Mouse (Mus musculus) heart, embryonic 13.5 days (tissue): Measurements from ENCODE around the gene Olfr1148. TPM values are rescaled to one million over a fixed set of nuclear protein-coding genes. Genes with fewer than 3 reads are reported as not detected.

Experiments
- ATAC-seq: fragments of 200-750 bp; cut with Nextera tagmentation; 2 replicates; pipeline ENCODE4 v1.8.0; 2017; ENCODE audit warnings: moderate TSS enrichment; ENCODE audit not compliant: insufficient number of reproducible peaks, low FRiP score, low TSS enrichment; ENCODE audit errors: extremely low read depth
- H3K27ac ChIP-seq: fragments of 300-500 bp; sonication (generic); replicated peaks from 2 replicates; pipeline ENCODE4 v1.5.1; 2015; ENCODE audit warnings: moderate library complexity, mild to moderate bottlenecking, inconsistent platforms
- H3K27me3 ChIP-seq: fragments of 300-500 bp; sonication (generic); replicated peaks from 2 replicates; pipeline ENCODE4 v1.6.1; 2015; ENCODE audit warnings: mild to moderate bottlenecking, inconsistent platforms
- H3K36me3 ChIP-seq: fragments of 300-500 bp; sonication (generic); 2 replicates; pipeline ENCODE4 v1.6.1; 2015; ENCODE audit warnings: mild to moderate bottlenecking, inconsistent platforms
- H3K4me1 ChIP-seq: fragments of 300-500 bp; sonication (generic); 2 replicates; pipeline ENCODE4 v1.6.1; 2015; ENCODE audit warnings: inconsistent platforms
- H3K4me2 ChIP-seq: fragments of 300-500 bp; sonication (generic); 2 replicates; pipeline ENCODE4 v1.6.1; 2015; ENCODE audit warnings: inconsistent platforms, mild to moderate bottlenecking, moderate library complexity
- H3K4me3 ChIP-seq: fragments of 300-500 bp; sonication (generic); 2 replicates; pipeline ENCODE4 v1.5.1; 2015; ENCODE audit warnings: moderate library complexity, mild to moderate bottlenecking, inconsistent platforms
- H3K9ac ChIP-seq: fragments of 300-500 bp; sonication (generic); 2 replicates; pipeline ENCODE4 v1.6.1; 2015; ENCODE audit warnings: inconsistent platforms, mild to moderate bottlenecking, moderate library complexity
- H3K9me3 ChIP-seq: fragments of 300-500 bp; sonication (generic); 2 replicates; pipeline ENCODE4 v1.6.1; 2016; ENCODE audit warnings: inconsistent platforms
- WGBS: fragments of 180-500 bp; shearing (Covaris S2); methylation state at CpG from one replicate; pipeline ENCODE4 v1.1.7; 2015; ENCODE audit warnings: mixed read lengths; 5-methylcytosine and 5-hydroxymethylcytosine counted together
- polyA plus RNA-seq: library from polyadenylated mRNA; unstranded; fragments of >200 nt; fragmentation: Nextera tagmentation; extraction: Ambion mirVana; gene quantifications from 2 replicates; pipeline ENCODE4 v1.2.1, GENCODE M21; 2015

Gene Olfr1148
- polyA plus RNA-seq, result not detected in 2 replicates

GRCm38 (mm10) chr2:87830233-87830632 is at the start of gene Olfr1148:
Gene Olfr1148, plus strand, starts transcription at chr2:87830533.
- Histone ChIP-seq H3K4me3 (no peak within 1 kb of the TSS), H3K9ac (no peak within 1 kb of the TSS), H3K27me3 (no peaks in the 10 kb centered on the region), H3K27ac (no peak within 1 kb of the TSS), H3K36me3 (no peaks in the 10 kb centered on the region), H3K9me3 (no peaks in the 10 kb centered on the region), H3K4me1 (no peaks in the 10 kb centered on the region), H3K4me2 (no peak within 1 kb of the TSS)
- ATAC-seq, result no peak
- WGBS, result 74% methylated on average over 1 of the region's 1 CpGs

GRCm38 (mm10) chr2:87800292-87800691 is 30.0 kb upstream of the Olfr1148 start, which contains the start of gene Olfr1143:
Gene Olfr1143, plus strand, starts transcription at chr2:87800592.
- H3K4me2 ChIP-seq, result no peak within 1 kb of the TSS
- H3K4me1 ChIP-seq, result no peaks in the 10 kb centered on the region
- H3K4me3 ChIP-seq, result no peak within 1 kb of the TSS
- no peak for ATAC-seq
- H3K9ac ChIP-seq, result no peak within 1 kb of the TSS
- no peaks in the 10 kb centered on the region for H3K27me3 ChIP-seq
- H3K36me3 ChIP-seq, result no peaks in the 10 kb centered on the region
- H3K9me3 ChIP-seq, result no peaks in the 10 kb centered on the region
- H3K27ac ChIP-seq, result no peak within 1 kb of the TSS

- Histone ChIP-seq H3K9ac (no peak within 1 kb of the TSS), H3K4me3 (no peak within 1 kb of the TSS), H3K4me2 (no peak within 1 kb of the TSS), H3K27me3 (no peaks in the 10 kb centered on the region), H3K27ac (no peak within 1 kb of the TSS), H3K36me3 (no peaks in the 10 kb centered on the region), H3K9me3 (no peaks in the 10 kb centered on the region), H3K4me1 (no peaks in the 10 kb centered on the region)
- 62% methylated on average over 1 of the region's 1 CpGs for WGBS
- no peak for ATAC-seq
Measured at GRCm38 (mm10) chr2:87809522-87809921, 20.8 kb upstream of the Olfr1148 start, which contains the start of gene Olfr1145. Gene Olfr1145, plus strand, starts transcription at chr2:87809822.

GRCm38 (mm10) chr2:87843693-87844092 is 13.4 kb downstream of the Olfr1148 start, which contains the start of gene Olfr1150-ps1:
Gene Olfr1150-ps1, plus strand, starts transcription at chr2:87843993.
- Histone ChIP-seq H3K9me3 (no peaks in the 10 kb centered on the region), H3K9ac (no peak within 1 kb of the TSS), H3K27ac (no peak within 1 kb of the TSS), H3K4me2 (no peak within 1 kb of the TSS), H3K4me3 (no peak within 1 kb of the TSS), H3K36me3 (no peaks in the 10 kb centered on the region), H3K27me3 (no peaks in the 10 kb centered on the region), H3K4me1 (no peaks in the 10 kb centered on the region)
- 62% methylated on average over 1 of the region's 1 CpGs for WGBS
- no peak for ATAC-seq

- whole genome bisulfite sequencing, result 77% methylated on average over 1 of the region's 1 CpGs
- Histone ChIP-seq H3K4me2 (no peak within 1 kb of the TSS), H3K27me3 (no peaks in the 10 kb centered on the region), H3K36me3 (no peaks in the 10 kb centered on the region), H3K9ac (no peak within 1 kb of the TSS), H3K27ac (no peak within 1 kb of the TSS), H3K9me3 (peaks cover 3% of the 10 kb centered on the region; the same call in 1 of the 2 replicates), H3K4me3 (no peak within 1 kb of the TSS), H3K4me1 (no peaks in the 10 kb centered on the region)
- ATAC-seq, result no peak
Measured at GRCm38 (mm10) chr2:87855562-87855961, 25.2 kb downstream of the Olfr1148 start, which contains the start of gene Olfr1151. Gene Olfr1151, plus strand, starts transcription at chr2:87855862.

GRCm38 (mm10) chr2:87866192-87866591 is 35.9 kb downstream of the Olfr1148 start, which contains the start of gene Olfr1152:
Gene Olfr1152, plus strand, starts transcription at chr2:87866492.
- H3K9me3 ChIP-seq, result 0 out of 2 replicates have a peak, but pooled peaks cover 3% of the 10 kb centered on the region
- H3K27me3 ChIP-seq, result no peaks in the 10 kb centered on the region
- ATAC-seq, result no peak
- no peak within 1 kb of the TSS for H3K4me3 ChIP-seq
- H3K9ac ChIP-seq, result no peak within 1 kb of the TSS
- no peaks in the 10 kb centered on the region for H3K4me1 ChIP-seq
- H3K4me2 ChIP-seq, result no peak within 1 kb of the TSS
- H3K36me3 ChIP-seq, result no peaks in the 10 kb centered on the region
- H3K27ac ChIP-seq, result no peak within 1 kb of the TSS

Other genes starting within 250 kb of the Olfr1148 start
- not detected in 2 replicates for gene Olfr1130, start 224.3 kb upstream of the Olfr1148 start, polyA plus RNA-seq
- gene Olfr1131, start 203.4 kb upstream of the Olfr1148 start, polyA plus RNA-seq, result not detected in 2 replicates
- gene Olfr1132, start 193.0 kb upstream of the Olfr1148 start, polyA plus RNA-seq, result not detected in 2 replicates
- not detected in 2 replicates for gene Olfr1133, start 183.2 kb upstream of the Olfr1148 start, polyA plus RNA-seq
- not detected in 2 replicates for gene Olfr1134, start 172.1 kb upstream of the Olfr1148 start, polyA plus RNA-seq
- not detected in 2 replicates for gene Olfr1135, start 156.9 kb upstream of the Olfr1148 start, polyA plus RNA-seq
- not detected in 2 replicates for gene Olfr1136, start 136.6 kb upstream of the Olfr1148 start, polyA plus RNA-seq
- gene Olfr1137, start 117.4 kb upstream of the Olfr1148 start, polyA plus RNA-seq, result not detected in 2 replicates
- not detected in 2 replicates for gene Olfr1138, start 90.6 kb upstream of the Olfr1148 start, polyA plus RNA-seq
- not detected in 2 replicates for gene Olfr1140, start 86.8 kb upstream of the Olfr1148 start, polyA plus RNA-seq
- not detected in 2 replicates for gene Olfr1141, start 76.5 kb upstream of the Olfr1148 start, polyA plus RNA-seq
- gene Olfr152, start 51.0 kb upstream of the Olfr1148 start, polyA plus RNA-seq, result not detected in 2 replicates
- not detected in 2 replicates for gene Olfr1143, start 29.9 kb upstream of the Olfr1148 start, polyA plus RNA-seq
- not detected in 2 replicates for gene Olfr1145, start 20.7 kb upstream of the Olfr1148 start, polyA plus RNA-seq
- not detected in 2 replicates for gene Olfr1150-ps1, start 13.5 kb downstream of the Olfr1148 start, polyA plus RNA-seq
- not detected in 2 replicates for gene Olfr1151, start 25.3 kb downstream of the Olfr1148 start, polyA plus RNA-seq
- not detected in 2 replicates for gene Olfr1152, start 36.0 kb downstream of the Olfr1148 start, polyA plus RNA-seq
- not detected in 2 replicates for gene Olfr1153, start 64.4 kb downstream of the Olfr1148 start, polyA plus RNA-seq
- not detected in 2 replicates for gene Olfr1154, start 74.6 kb downstream of the Olfr1148 start, polyA plus RNA-seq
- not detected in 2 replicates for gene Olfr1155, start 114.6 kb downstream of the Olfr1148 start, polyA plus RNA-seq
- not detected in 2 replicates for gene Olfr1156, start 122.6 kb downstream of the Olfr1148 start, polyA plus RNA-seq
- not detected in 2 replicates for gene Olfr1157, start 137.8 kb downstream of the Olfr1148 start, polyA plus RNA-seq
- not detected in 2 replicates for gene Olfr74, start 144.1 kb downstream of the Olfr1148 start, polyA plus RNA-seq
- gene Olfr1158, start 159.6 kb downstream of the Olfr1148 start, polyA plus RNA-seq, result not detected in 2 replicates
- not detected in 2 replicates for gene Olfr1160, start 177.7 kb downstream of the Olfr1148 start, polyA plus RNA-seq
- gene Olfr1161, start 192.2 kb downstream of the Olfr1148 start, polyA plus RNA-seq, result not detected in 2 replicates
- not detected in 2 replicates for gene Olfr73, start 207.2 kb downstream of the Olfr1148 start, polyA plus RNA-seq
- not detected in 2 replicates for gene Olfr1162, start 220.6 kb downstream of the Olfr1148 start, polyA plus RNA-seq
- not detected in 2 replicates for gene Olfr1163, start 241.3 kb downstream of the Olfr1148 start, polyA plus RNA-seq